Mouse (Mus musculus) intestine, embryonic 14.5 days (tissue): ENCODE measurements around the gene Pdcl. TPM values are rescaled to one million over a fixed set of nuclear protein-coding genes. Genes with fewer than 3 reads are reported as not detected.
A peak's percentile ranks its signal among the peaks of the same experiment; 100 is the strongest.

Experiments used
- ATAC-seq: fragments of 200-750 bp; cut with Nextera tagmentation; replicated peaks from 2 replicates; pipeline ENCODE4 v1.8.0; 2017; ENCODE audit warnings: low read depth, moderate number of reproducible peaks, moderate TSS enrichment, moderate library complexity; ENCODE audit not compliant: low FRiP score, low TSS enrichment
- DNase-seq: peaks from one replicate; pipeline ENCODE4 v3.0.0-alpha.2; 2018; ENCODE audit warnings: low spot score
- H3K27ac ChIP-seq: fragments of 300-500 bp; sonication (generic); 2 replicates; pipeline ENCODE4 v1.5.1; 2014; ENCODE audit warnings: low read depth, mild to moderate bottlenecking, control low read depth
- H3K27me3 ChIP-seq: fragments of 300-500 bp; sonication (generic); replicated peaks from 2 replicates; pipeline ENCODE4 v1.6.1; 2014; ENCODE audit warnings: low read length, control low read depth; ENCODE audit not compliant: control insufficient read depth, insufficient read depth
- H3K36me3 ChIP-seq: fragments of 300-500 bp; sonication (generic); 2 replicates; pipeline ENCODE4 v1.6.1; 2014; ENCODE audit warnings: low read length, control low read depth; ENCODE audit not compliant: control insufficient read depth, insufficient read depth
- H3K4me1 ChIP-seq: fragments of 300-500 bp; sonication (generic); replicated peaks from 2 replicates; pipeline ENCODE4 v1.6.1; 2014; ENCODE audit warnings: low read length, control low read depth, mixed read lengths; ENCODE audit not compliant: control insufficient read depth, insufficient read depth
- H3K4me2 ChIP-seq: fragments of 300-500 bp; sonication (generic); 2 replicates; pipeline ENCODE4 v1.6.1; 2014; ENCODE audit warnings: low read length
- H3K4me3 ChIP-seq: fragments of 300-500 bp; sonication (generic); 2 replicates; pipeline ENCODE4 v1.5.1; 2014; ENCODE audit warnings: low read depth, low read length, control low read depth, mixed read lengths
- H3K9ac ChIP-seq: fragments of 300-500 bp; sonication (generic); 2 replicates; pipeline ENCODE4 v1.6.1; 2014; ENCODE audit warnings: mild to moderate bottlenecking, low read length
- H3K9me3 ChIP-seq: fragments of 300-500 bp; sonication (generic); 2 replicates; pipeline ENCODE4 v1.6.1; 2016; ENCODE audit warnings: low read length, control low read depth; ENCODE audit not compliant: control insufficient read depth
- WGBS: fragments of 180-500 bp; shearing (Covaris S2); extraction: QIAGEN DNeasy Blood & Tissue Kit; methylation state at CpG from one replicate; pipeline ENCODE4 v1.1.7; 2014; 5-methylcytosine and 5-hydroxymethylcytosine counted together
- polyA plus RNA-seq: library from polyadenylated mRNA; unstranded; fragments of >200 nt; fragmentation: Nextera tagmentation; extraction: Ambion mirVana; gene quantifications from 2 replicates; pipeline ENCODE4 v1.2.1, GENCODE M21; 2014

Pdcl gene
- polyA plus RNA-seq: 39.5 and 44.2 TPM in 2 replicates

GRCm38 (mm10) chr2:37358633-37359540 lies at the start of gene Pdcl:
Pdcl (minus strand) TSS chr2:37359332.
- H3K27me3 ChIP-seq: no peaks in the 10 kb centered on the region
- H3K4me3 ChIP-seq: peak within 1 kb of the TSS; percentile 56
- H3K4me1 ChIP-seq: peaks cover 10% of the 10 kb centered on the region
- H3K9me3 ChIP-seq: no peaks in the 10 kb centered on the region
- peak; percentile 99 for ATAC-seq
- peak within 1 kb of the TSS; percentile 94 for H3K27ac ChIP-seq
- peaks cover 33% of the 10 kb centered on the region for H3K36me3 ChIP-seq
- under 1% methylated on average over 36 of the region's 42 CpGs for WGBS
- peak within 1 kb of the TSS; percentile 72 for H3K9ac ChIP-seq
- peak; percentile 94 for DNase-seq
- H3K4me2 ChIP-seq: peak within 1 kb of the TSS; percentile 55

GRCm38 (mm10) chr2:37395539-37395938 lies 36.4 kb upstream of the Pdcl start:
- Histone ChIP-seq H3K9me3 (no peaks in the 10 kb centered on the region), H3K27me3 (no peaks in the 10 kb centered on the region), H3K36me3 (peaks cover 55% of the 10 kb centered on the region), H3K4me3 (no peak overlapping the region), H3K27ac (no peak overlapping the region), H3K4me2 (no peak overlapping the region), H3K4me1 (no peaks in the 10 kb centered on the region), H3K9ac (no peak overlapping the region)
- no peak for DNase-seq
- ATAC-seq: no peak
- 67% methylated on average over 1 of the region's 1 CpGs for WGBS

- H3K4me3 ChIP-seq: no peak overlapping the region
- no peak for DNase-seq
- 96% methylated on average over 9 of the region's 9 CpGs for WGBS
- no peaks in the 10 kb centered on the region for H3K27me3 ChIP-seq
- peaks cover 64% of the 10 kb centered on the region for H3K36me3 ChIP-seq
- no peaks in the 10 kb centered on the region for H3K9me3 ChIP-seq
- no peak overlapping the region for H3K27ac ChIP-seq
- no peak overlapping the region for H3K9ac ChIP-seq
- H3K4me1 ChIP-seq: no peaks in the 10 kb centered on the region
- no peak overlapping the region for H3K4me2 ChIP-seq
- ATAC-seq: no peak
Measured at GRCm38 (mm10) chr2:37382921-37383320, 23.8 kb upstream of the Pdcl start.

GRCm38 (mm10) chr2:37380189-37380588 lies 21.1 kb upstream of the Pdcl start:
- peak; percentile 72 for DNase-seq
- Histone ChIP-seq H3K9ac (no peak overlapping the region), H3K4me2 (no peak overlapping the region), H3K4me1 (no peaks in the 10 kb centered on the region), H3K9me3 (no peaks in the 10 kb centered on the region), H3K36me3 (peaks cover 77% of the 10 kb centered on the region), H3K27me3 (no peaks in the 10 kb centered on the region), H3K4me3 (no peak overlapping the region), H3K27ac (no peak overlapping the region)
- ATAC-seq: no peak
- 58% methylated on average over 2 of the region's 2 CpGs for WGBS

- peaks cover 74% of the 10 kb centered on the region for H3K36me3 ChIP-seq
- H3K9ac ChIP-seq: no peak overlapping the region
- no peaks in the 10 kb centered on the region for H3K4me1 ChIP-seq
- H3K4me2 ChIP-seq: no peak overlapping the region
- ATAC-seq (no peak), DNase-seq (no peak)
- H3K4me3 ChIP-seq: no peak overlapping the region
- H3K9me3 ChIP-seq: no peaks in the 10 kb centered on the region
- WGBS: 86% methylated on average over 1 of the region's 1 CpGs
- no peaks in the 10 kb centered on the region for H3K27me3 ChIP-seq
- H3K27ac ChIP-seq: no peak overlapping the region
Measured at GRCm38 (mm10) chr2:37376018-37376417, 16.9 kb upstream of the Pdcl start.

GRCm38 (mm10) chr2:37370651-37371050 lies 11.5 kb upstream of the Pdcl start:
- ATAC-seq: no peak
- no peak for DNase-seq
- H3K27me3 ChIP-seq: no peaks in the 10 kb centered on the region
- H3K4me1 ChIP-seq: no peaks in the 10 kb centered on the region
- H3K4me3 ChIP-seq: no peak overlapping the region
- no peaks in the 10 kb centered on the region for H3K9me3 ChIP-seq
- H3K36me3 ChIP-seq: peaks cover 32% of the 10 kb centered on the region
- no peak overlapping the region for H3K4me2 ChIP-seq
- 92% methylated on average over 2 of the region's 2 CpGs for WGBS
- no peak overlapping the region for H3K9ac ChIP-seq
- no peak overlapping the region for H3K27ac ChIP-seq

- ATAC-seq: no peak
- H3K4me2 ChIP-seq: peak overlapping the region; percentile 55
- H3K4me3 ChIP-seq: peak overlapping the region; percentile 56; the same call in 1 of the 2 replicates
- H3K4me1 ChIP-seq: peaks cover 10% of the 10 kb centered on the region
- DNase-seq: no peak
- H3K36me3 ChIP-seq: peaks cover 23% of the 10 kb centered on the region
- WGBS: 93% methylated on average over 2 of the region's 2 CpGs
- H3K27ac ChIP-seq: no peak overlapping the region
- no peak overlapping the region for H3K9ac ChIP-seq
- no peaks in the 10 kb centered on the region for H3K27me3 ChIP-seq
- H3K9me3 ChIP-seq: no peaks in the 10 kb centered on the region
Measured at GRCm38 (mm10) chr2:37359908-37360307, 776 bp upstream of the Pdcl start.

- peaks cover 10% of the 10 kb centered on the region for H3K4me1 ChIP-seq
- DNase-seq (no peak), ATAC-seq (no peak)
- no peak overlapping the region for H3K4me2 ChIP-seq
- no peak overlapping the region for H3K4me3 ChIP-seq
- H3K27ac ChIP-seq: no peak overlapping the region
- 97% methylated on average over 5 of the region's 5 CpGs for WGBS
- no peaks in the 10 kb centered on the region for H3K9me3 ChIP-seq
- no peak overlapping the region for H3K9ac ChIP-seq
- peaks cover 64% of the 10 kb centered on the region for H3K36me3 ChIP-seq
- no peaks in the 10 kb centered on the region for H3K27me3 ChIP-seq
Measured at GRCm38 (mm10) chr2:37355571-37355970, 3.6 kb downstream of the Pdcl start.

GRCm38 (mm10) chr2:37351671-37352070 lies 7.5 kb downstream of the Pdcl start:
- Histone ChIP-seq H3K27me3 (no peaks in the 10 kb centered on the region), H3K9me3 (no peaks in the 10 kb centered on the region), H3K4me1 (no peaks in the 10 kb centered on the region), H3K4me3 (no peak overlapping the region), H3K9ac (no peak overlapping the region), H3K27ac (no peak overlapping the region), H3K4me2 (no peak overlapping the region), H3K36me3 (peaks cover 70% of the 10 kb centered on the region)
- no peak for DNase-seq
- 85% methylated on average over 7 of the region's 7 CpGs for WGBS
- ATAC-seq: no peak
